Mouse (Mus musculus) myocyte (in vitro differentiated cells): ENCODE data around the gene Lamb1.

Source experiments
- MAX ChIP-seq: IDR thresholded peaks from one replicate; pipeline ENCODE4 v1.6.1; 2011; ENCODE audit warnings: low read depth, mild to moderate bottlenecking, control low read depth
- MYOD1 ChIP-seq, 3 experiments: IDR thresholded peaks; one replicate each; pipeline ENCODE4 v1.6.1; 2011; ENCODE audit warnings: control low read depth in 2 of 3, low read depth in 2 of 3, mild to moderate bottlenecking in 2 of 3, moderate library complexity in 1 of 3; ENCODE audit not compliant: insufficient read length in 2 of 3, control insufficient read depth in 1 of 3
- POLR2A ChIP-seq: IDR thresholded peaks from one replicate; pipeline ENCODE4 v1.6.1; 2011; ENCODE audit warnings: low read depth, mild to moderate bottlenecking, control low read depth, moderate library complexity; ENCODE audit not compliant: insufficient read length
- TCF12 ChIP-seq: IDR thresholded peaks from one replicate; pipeline ENCODE4 v1.6.1; 2011; ENCODE audit warnings: mild to moderate bottlenecking, control low read depth; ENCODE audit not compliant: poor library complexity, insufficient read depth, severe bottlenecking
- USF1 ChIP-seq: IDR thresholded peaks from one replicate; pipeline ENCODE4 v1.6.1; 2011; ENCODE audit warnings: low read depth, mild to moderate bottlenecking, control low read depth, moderate library complexity

- TF ChIP-seq POLR2A = no peak
- no peak for TF ChIP-seq TCF12
- no peak for TF ChIP-seq MYOD1 (IDR thresholded peaks at IDR 0.05; ENCODE audit: control insufficient read depth in 1 of 3, insufficient read length in 2 of 3, low read depth in 2 of 3)
- no peak for TF ChIP-seq MAX
- no peak for TF ChIP-seq USF1
Measured at GRCm38 (mm10) chr12:31327139-31327538, 62.1 kb downstream of the Lamb1 start.
